Mouse (Mus musculus) thymus, postnatal 25 days (tissue): ENCODE measurements around the gene Bglap3.

Experiments
- DNase-seq: peaks from one replicate; pipeline ENCODE4 v3.0.0; 2022

The Bglap3 gene

GRCm38 (mm10) chr3:88334029-88334658, 38.4 kb downstream of the Bglap3 start:
- DNase-seq = no peak

DNA sequence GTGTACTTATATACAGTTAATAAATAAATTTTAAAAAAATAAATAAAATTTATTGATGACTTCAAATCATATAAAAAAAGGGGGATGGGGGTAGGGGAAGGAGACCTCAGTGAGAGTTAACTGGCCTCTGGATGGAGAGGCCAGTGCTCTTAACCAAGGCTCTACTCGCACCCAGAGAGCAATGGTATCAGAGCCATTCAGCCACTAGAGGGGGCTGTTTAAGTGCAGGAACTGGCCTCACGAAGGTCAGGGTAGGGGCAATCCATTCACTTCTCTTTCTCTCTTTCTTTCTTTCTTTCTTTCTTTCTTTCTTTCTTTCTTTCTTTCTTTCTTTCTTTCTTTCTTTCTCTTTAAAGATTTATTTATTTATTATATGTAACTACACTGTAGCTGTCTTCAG, 41.3 kb downstream of the Bglap3 start:
- DNase-seq = peak; percentile 60

DNA sequence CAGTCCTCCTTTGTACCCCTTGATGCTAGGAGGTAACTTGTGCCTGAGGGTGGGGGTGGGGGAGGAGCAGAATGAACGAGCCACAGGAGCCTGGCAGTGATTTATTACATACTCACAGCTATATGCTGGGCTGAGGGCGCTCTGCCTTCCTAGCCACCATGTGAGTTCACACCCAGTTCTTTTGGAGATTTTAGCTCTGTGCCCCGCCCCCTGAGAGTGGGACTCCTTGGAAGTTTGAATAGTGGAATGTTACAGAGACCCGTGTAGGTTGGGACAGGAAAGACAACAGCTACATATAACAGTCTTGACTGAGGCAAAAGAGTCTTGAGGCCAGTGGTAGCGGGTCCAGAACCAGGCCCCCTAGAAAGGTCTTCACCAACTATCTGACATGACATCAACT, 43.6 kb downstream of the Bglap3 start:
- DNase-seq = no peak

- peak; percentile 54 for DNase-seq
Measured at GRCm38 (mm10) chr3:88324951-88325405, 47.6 kb downstream of the Bglap3 start, which contains the start of gene Glmp. Glmp (plus strand) TSS chr3:88325023.
